Mouse (Mus musculus) ES-E14 (cell line): ENCODE data around the gene Gabra5.

ENCODE experiments used
- CHD2 ChIP-seq: IDR thresholded peaks from 2 replicates; pipeline ENCODE4 v1.6.1; 2014; ENCODE audit warnings: mild to moderate bottlenecking, low read depth, low read length, inconsistent platforms
- HCFC1 ChIP-seq: IDR thresholded peaks from 2 replicates; pipeline ENCODE4 v1.6.1; 2012; ENCODE audit warnings: low read length, inconsistent platforms, borderline replicate concordance; ENCODE audit not compliant: insufficient read depth
- ZC3H11A ChIP-seq: IDR thresholded peaks from 2 replicates; pipeline ENCODE4 v1.6.1; 2012; ENCODE audit warnings: low read depth, mild to moderate bottlenecking, inconsistent platforms, low read length, borderline replicate concordance

GRCm38 (mm10) chr7:57384112-57384511 is 125.7 kb downstream of the Gabra5 start:
- TF ChIP-seq ZC3H11A (no peak), CHD2 (no peak), HCFC1 (no peak)
